Mouse (Mus musculus): Measurements from ENCODE around the gene Msantd1.

DNA sequence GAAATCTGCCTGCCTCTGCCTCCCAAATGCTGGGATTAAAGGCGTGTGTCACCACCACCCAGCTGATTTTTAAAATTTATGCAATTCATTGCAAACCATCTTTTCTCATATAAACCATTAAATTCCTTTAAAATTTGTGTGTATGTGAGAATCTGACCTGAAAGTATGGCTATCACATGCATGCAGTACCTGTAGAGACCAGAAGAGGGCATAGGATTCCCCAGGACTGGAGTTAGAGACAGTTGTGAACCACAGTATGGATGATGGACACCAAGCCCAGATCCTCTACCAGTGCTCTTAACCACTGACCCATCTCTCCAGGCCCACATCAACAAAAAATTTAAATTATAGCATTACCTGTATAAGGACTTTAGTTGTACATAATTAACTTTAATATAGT lies 25.6 kb downstream of the Msantd1 start:
- no peak for TF ChIP-seq CTCF (IDR thresholded peaks at IDR 0.05; ENCODE audit: control insufficient read depth, insufficient read depth, insufficient replicate concordance, low read depth, low read length)
- TF ChIP-seq POLR2A (IDR thresholded peaks at IDR 0.05; ENCODE audit: control insufficient read depth, low read depth, low read length) = no peak
